Mouse (Mus musculus): Measurements from ENCODE around the gene Camta1.

Camta1 gene

DNA sequence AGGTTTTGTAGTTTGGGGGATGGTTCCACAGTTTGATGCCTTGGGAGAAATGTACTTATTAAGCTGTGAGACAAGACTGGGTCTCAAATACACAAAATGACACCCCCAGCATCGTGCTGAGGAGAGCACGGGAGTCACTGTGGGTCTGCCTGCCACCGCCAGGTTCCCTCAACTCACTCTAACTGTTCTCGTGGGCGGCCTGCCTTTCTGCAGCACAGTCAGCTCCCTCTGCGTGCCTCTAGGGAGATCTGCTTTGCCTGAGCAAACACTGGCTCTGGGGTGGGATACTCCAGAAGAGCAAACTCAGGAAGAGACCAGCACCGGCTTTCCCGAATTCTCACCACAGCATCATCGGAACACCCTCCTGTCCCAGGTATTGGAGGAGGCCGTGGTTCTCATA, 129.0 kb downstream of the Camta1 start:
- DNase-seq: peak; percentile 53

- DNase-seq: no peak
Measured at GRCm38 (mm10) chr4:151730037-151730759, 131.5 kb downstream of the Camta1 start.

DNA sequence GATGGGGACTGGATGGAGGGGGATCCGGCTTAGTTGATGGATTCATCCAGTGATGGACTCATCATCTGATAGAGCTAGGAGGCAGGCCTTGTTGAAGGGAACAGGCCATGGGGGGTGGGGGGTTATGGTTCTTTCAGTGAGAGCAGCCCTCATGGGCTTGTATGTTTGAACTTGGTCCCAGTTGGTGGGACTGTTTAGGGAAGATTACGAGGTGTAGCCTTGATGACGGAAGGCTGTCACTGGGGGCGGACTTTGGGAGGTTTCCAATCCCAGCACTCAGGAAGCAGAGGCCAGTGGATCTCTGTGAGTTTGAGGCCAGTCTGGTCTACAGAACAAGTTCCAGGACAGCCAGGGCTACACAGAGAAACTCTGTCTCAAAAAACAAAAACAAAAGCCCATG, 132.6 kb downstream of the Camta1 start:
- no peak for DNase-seq

GRCm38 (mm10) chr4:151728391-151729065, 133.1 kb downstream of the Camta1 start:
- peak; percentile 51 for DNase-seq

GRCm38 (mm10) chr4:151726396-151726795, 135.3 kb downstream of the Camta1 start:
- no peak for DNase-seq

DNA sequence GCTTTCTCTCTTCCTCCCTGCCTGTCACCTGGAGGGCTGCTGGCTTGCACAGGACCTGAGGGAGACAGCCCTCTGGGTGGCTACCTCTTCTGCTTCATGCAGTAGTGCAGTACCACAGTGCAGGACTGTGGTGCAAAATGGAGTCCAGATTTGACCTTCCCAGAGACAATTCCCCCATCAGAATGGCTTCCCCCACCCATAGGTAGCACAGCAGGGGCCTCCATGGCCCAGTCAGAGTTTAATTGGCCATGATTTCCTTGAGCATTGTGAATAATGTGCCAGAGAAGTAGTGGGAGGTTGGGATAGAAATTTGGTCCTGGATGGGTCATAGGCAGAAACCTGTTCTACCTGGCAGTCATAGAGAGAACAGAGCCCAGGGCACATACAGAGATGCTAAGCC, 136.8 kb downstream of the Camta1 start:
- no peak for DNase-seq

GRCm38 (mm10) chr4:151720722-151721467, 140.8 kb downstream of the Camta1 start:
- DNase-seq: no peak

DNA sequence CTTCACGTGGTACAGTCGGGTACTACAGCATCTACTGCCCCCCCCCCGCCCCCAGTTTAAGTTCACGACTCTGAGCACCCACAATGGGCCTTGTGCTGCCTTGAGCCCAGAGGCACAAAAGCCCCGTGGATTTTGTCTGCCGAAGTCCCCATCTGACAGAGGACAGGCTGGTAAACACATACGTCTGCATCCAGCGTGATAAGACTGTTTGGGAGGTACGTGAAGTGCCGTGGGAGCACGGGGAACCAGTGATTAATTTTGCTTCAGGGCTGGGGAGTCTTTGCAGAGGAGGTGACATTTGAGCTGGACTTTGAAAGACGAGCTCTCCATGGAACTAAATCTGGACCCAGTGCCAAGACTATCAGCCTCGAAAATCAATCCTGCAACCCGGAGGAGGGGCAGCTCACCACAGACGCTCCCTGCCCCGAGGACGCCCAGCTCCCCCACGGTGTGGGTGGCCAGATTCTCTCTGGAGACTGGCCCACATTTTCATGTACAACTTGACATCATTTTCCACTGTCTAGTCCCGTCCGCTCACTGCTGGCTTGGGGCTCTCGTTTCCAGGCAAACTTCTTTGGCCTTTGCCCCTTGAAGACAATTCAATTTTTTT, 142.7 kb downstream of the Camta1 start:
- no peak for DNase-seq

- DNase-seq: no peak
Measured at GRCm38 (mm10) chr4:151717864-151718263, 143.8 kb downstream of the Camta1 start.

DNA sequence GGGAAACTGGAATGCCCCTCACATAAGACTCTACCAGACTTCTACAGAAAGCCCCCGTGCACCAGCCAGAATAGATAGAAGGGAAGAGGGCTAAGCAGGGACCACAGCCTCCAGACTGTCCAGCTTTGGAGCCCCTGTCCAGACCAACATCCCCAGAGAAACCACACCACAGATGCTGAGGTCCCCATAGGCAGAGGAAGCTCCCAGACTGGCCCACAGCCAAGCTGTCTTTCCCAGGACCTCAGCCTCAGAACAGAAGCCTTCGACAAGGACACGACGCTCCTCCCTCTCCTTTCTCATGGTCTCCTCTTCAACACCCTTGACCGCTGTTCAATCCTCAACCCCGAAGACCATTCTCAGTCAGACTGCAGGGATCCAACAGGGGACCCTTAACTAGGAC, 148.0 kb downstream of the Camta1 start:
- DNase-seq: no peak

DNA sequence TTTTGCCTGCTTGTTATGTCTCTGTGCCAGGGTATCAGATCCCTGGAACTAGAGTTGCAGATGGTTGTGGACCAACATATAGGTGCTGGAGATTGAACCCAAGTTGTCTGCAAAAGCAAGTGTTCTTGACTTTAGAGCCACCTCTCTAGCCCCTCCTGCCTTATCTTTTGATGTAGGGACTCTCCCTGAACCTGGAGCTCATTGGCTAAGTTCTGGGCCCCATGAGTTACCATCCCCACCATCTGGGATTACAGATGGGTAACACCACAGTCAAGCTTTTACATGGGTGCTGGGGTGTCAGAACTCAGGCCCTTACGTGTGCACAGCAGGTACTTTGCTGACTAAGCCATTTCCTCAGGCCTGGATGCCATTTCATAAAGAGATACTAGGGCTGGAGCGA, 150.3 kb downstream of the Camta1 start:
- DNase-seq: no peak

DNA sequence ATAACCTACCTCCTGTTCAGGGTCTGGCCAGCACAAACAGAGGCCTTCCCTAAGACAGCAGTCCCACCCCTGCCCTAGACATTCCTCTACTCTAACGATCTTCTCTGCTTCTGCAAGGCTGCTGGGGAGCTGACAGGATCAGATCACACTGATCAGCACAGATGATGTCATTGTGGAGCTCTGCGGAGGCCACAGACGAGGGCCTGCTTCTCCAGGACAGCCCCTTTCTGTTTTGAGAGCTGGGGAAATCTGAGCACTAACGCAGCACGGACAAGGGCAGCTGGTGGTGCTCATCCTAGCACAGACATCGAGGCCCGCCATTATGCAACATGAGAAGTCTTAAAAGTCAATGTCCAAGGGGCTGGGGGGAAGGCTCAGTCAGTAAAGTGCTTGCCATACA, 151.2 kb downstream of the Camta1 start:
- no peak for DNase-seq

GRCm38 (mm10) chr4:151709269-151709668, 152.4 kb downstream of the Camta1 start:
- no peak for DNase-seq

GRCm38 (mm10) chr4:151703069-151703735, 158.5 kb downstream of the Camta1 start:
- DNase-seq: no peak

- no peak for DNase-seq
Measured at GRCm38 (mm10) chr4:151702463-151702862, 159.2 kb downstream of the Camta1 start.

DNA sequence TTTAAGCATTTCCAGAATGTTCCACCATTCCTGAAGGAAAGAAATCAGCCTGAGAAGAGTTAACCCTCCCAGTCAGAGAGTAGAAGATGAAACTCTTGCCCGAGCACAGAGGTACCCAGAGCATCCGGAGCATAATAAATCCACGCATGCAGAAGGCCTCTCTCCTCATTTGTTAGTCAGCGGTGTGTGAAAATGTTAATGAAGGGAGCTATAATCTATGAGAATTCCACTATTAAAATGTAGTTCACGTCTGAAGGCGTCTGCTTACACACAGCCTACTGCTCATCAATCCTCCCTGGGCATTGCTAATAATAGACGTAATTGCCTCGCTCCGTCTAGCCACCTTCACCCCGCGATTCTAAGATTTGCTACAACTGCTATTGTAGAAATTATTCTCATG, 165.7 kb downstream of the Camta1 start:
- DNase-seq: no peak

- DNase-seq: no peak
Measured at GRCm38 (mm10) chr4:151694531-151694930, 167.1 kb downstream of the Camta1 start.

DNA sequence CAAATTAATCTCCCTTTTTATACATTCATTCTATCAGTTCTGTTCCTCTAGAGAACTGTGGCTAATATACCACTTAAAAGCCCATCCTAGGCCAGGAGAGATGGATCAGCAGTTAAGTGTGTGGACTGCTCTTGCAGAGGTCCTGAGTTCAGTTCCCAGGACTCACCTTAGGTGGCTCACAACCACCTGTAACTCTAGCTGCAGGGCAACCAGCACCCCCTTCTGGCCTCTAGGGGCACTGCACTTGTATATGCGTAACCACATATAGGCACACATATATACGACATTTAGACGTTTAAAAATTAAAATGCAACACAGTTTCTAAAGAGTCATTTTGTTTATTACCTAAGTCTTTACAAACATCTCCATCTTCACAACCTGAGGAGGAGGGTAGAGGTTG, 167.6 kb downstream of the Camta1 start:
- DNase-seq: no peak

- DNase-seq: no peak
Measured at GRCm38 (mm10) chr4:151690041-151690440, 171.6 kb downstream of the Camta1 start.

- DNase-seq: no peak
Measured at GRCm38 (mm10) chr4:151688206-151688605, 173.5 kb downstream of the Camta1 start.

- DNase-seq: no peak
Measured at GRCm38 (mm10) chr4:151684596-151684995, 177.1 kb downstream of the Camta1 start.

- DNase-seq: no peak
Measured at GRCm38 (mm10) chr4:151682831-151683488, 178.7 kb downstream of the Camta1 start.

All from layer of hippocampus, adult 9-11 months (tissue).